8 mouse cellular contexts compared by ENCODE assay signal in the genomic region with DNA sequence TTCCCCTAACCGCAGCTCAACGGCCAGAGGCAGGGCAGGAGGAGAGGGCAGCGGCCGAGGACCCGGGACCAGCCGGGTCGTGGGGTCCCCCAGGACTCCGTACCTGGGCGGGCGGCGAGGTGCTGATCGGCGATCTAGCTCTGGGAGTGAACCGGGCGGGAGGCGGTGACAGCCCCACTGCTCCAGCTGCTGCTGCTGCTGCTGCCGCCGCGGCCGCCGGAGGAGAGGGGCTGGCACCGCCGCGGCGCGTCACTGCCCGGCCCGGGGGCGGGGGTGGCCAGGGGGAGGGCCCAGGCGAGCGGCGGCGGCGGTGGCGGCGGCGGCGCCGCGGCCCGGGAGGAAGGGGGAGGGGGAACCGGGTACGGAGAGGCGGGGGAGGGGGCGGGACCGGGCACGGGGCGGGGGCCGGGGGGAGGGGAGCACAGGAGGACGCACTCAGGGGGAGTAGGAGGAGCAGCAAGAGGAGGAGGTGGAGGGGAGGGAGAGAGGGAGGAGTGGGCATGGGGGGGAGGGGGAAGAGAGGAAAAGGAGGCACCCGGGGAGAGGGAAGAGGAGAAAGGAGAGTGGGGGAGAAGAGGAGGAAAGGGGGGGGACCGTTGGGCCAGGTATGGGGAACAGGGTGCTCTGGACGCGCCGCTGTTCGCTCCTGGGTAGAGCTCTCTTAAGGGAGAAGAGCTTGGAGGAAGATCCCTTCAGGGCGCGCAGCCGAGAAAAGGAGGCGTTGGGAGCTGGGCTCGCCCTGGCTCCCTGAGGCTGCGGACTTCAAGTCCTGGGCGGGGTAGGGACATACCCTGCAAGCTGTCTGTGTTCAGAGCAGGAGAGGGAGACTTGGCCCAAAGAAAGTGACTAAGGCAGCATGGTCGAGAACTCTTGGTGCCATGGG. TPM values are rescaled to one million over a fixed set of nuclear protein-coding genes. Genes with fewer than 3 reads are reported as not detected.
DNase-seq lines count a peak whose midpoint lies in the region; ATAC-seq and TF ChIP-seq lines count a peak whose summit lies in the region.

No protein-coding gene starts in this region.

- H3K27ac ChIP-seq in embryonic facial prominence, embryonic 13.5 days = peak overlapping the region; percentile 97
- H3K27ac ChIP-seq in heart, embryonic 10.5 days = peak overlapping the region; percentile 94
- peak overlapping the region; percentile 94 for H3K27ac ChIP-seq in kidney, embryonic 14.5 days (ENCODE audit: low read depth, low read length)
- H3K27ac ChIP-seq in liver, embryonic 15.5 days (replicated peaks) = peak overlapping the region; percentile 82
- peak overlapping the region; percentile 91 for H3K27ac ChIP-seq in stomach, postnatal 0 days (replicated peaks)

- H3K36me3 ChIP-seq in embryonic facial prominence, embryonic 13.5 days = no peaks in the 10 kb centered on the region
- no peaks in the 10 kb centered on the region for H3K36me3 ChIP-seq in heart, embryonic 10.5 days
- H3K36me3 ChIP-seq in kidney, embryonic 14.5 days (ENCODE audit: control insufficient read depth, insufficient read depth, low read length) = no peaks in the 10 kb centered on the region
- H3K36me3 ChIP-seq in liver, embryonic 15.5 days (replicated peaks) = no peaks in the 10 kb centered on the region
- H3K36me3 ChIP-seq in stomach, postnatal 0 days (ENCODE audit: control insufficient read depth, insufficient read depth, low read length) = no peaks in the 10 kb centered on the region

- H3K9ac ChIP-seq in embryonic facial prominence, embryonic 13.5 days = peak overlapping the region; percentile 92
- H3K9ac ChIP-seq in kidney, embryonic 14.5 days (ENCODE audit: low read depth, low read length) = peak overlapping the region; percentile 84
- peak overlapping the region; percentile 65 for H3K9ac ChIP-seq in liver, embryonic 15.5 days
- peak overlapping the region; percentile 81 for H3K9ac ChIP-seq in stomach, postnatal 0 days (ENCODE audit: low read length)

- ATAC-seq in embryonic facial prominence, embryonic 13.5 days (ENCODE audit: insufficient number of reproducible peaks, insufficient read depth, low FRiP score, low TSS enrichment, low read depth) = peak; percentile 73
- ATAC-seq in kidney, embryonic 14.5 days (ENCODE audit: low FRiP score, low TSS enrichment) = peak; percentile 66
- ATAC-seq in liver, embryonic 15.5 days (ENCODE audit: insufficient read depth) = peak; percentile 61
- ATAC-seq in stomach, postnatal 0 days (ENCODE audit: low FRiP score, low TSS enrichment) = peak; percentile 78

- under 1% methylated on average over 44 of the region's 64 CpGs for WGBS in embryonic facial prominence, embryonic 13.5 days
- under 1% methylated on average over 36 of the region's 64 CpGs for WGBS in heart, embryonic 10.5 days
- WGBS in kidney, embryonic 14.5 days = 1% methylated on average over 38 of the region's 64 CpGs
- WGBS in liver, embryonic 15.5 days (ENCODE audit: insufficient replicate concordance) = 0% methylated on average over 32 of the region's 64 CpGs
- WGBS in stomach, postnatal 0 days = 2% methylated on average over 38 of the region's 64 CpGs

- peak overlapping the region; percentile 88 for H3K4me2 ChIP-seq in embryonic facial prominence, embryonic 13.5 days
- peak overlapping the region; percentile 85 for H3K4me2 ChIP-seq in kidney, embryonic 14.5 days (replicated peaks; ENCODE audit: low read depth, low read length)
- peak overlapping the region; percentile 92 for H3K4me2 ChIP-seq in liver, embryonic 15.5 days
- H3K4me2 ChIP-seq in stomach, postnatal 0 days (replicated peaks; ENCODE audit: low read depth) = peak overlapping the region; percentile 99

- no peak for TF ChIP-seq CTCF in stomach, postnatal 0 days (IDR thresholded peaks at IDR 0.05; ENCODE audit: low read depth)

- H3K27me3 ChIP-seq in embryonic facial prominence, embryonic 13.5 days = no peaks in the 10 kb centered on the region
- no peaks in the 10 kb centered on the region for H3K27me3 ChIP-seq in heart, embryonic 10.5 days (ENCODE audit: insufficient read depth, poor library complexity, severe bottlenecking)
- no peaks in the 10 kb centered on the region for H3K27me3 ChIP-seq in kidney, embryonic 14.5 days (ENCODE audit: control insufficient read depth, insufficient read depth, low read length)
- H3K27me3 ChIP-seq in liver, embryonic 15.5 days = peaks cover 38% of the 10 kb centered on the region
- no peaks in the 10 kb centered on the region for H3K27me3 ChIP-seq in stomach, postnatal 0 days (ENCODE audit: control insufficient read depth, insufficient read depth, low read length)

- H3K9me3 ChIP-seq in embryonic facial prominence, embryonic 13.5 days = no peaks in the 10 kb centered on the region
- no peaks in the 10 kb centered on the region for H3K9me3 ChIP-seq in heart, embryonic 10.5 days
- H3K9me3 ChIP-seq in kidney, embryonic 14.5 days (ENCODE audit: control insufficient read depth, low read length) = no peaks in the 10 kb centered on the region
- H3K9me3 ChIP-seq in liver, embryonic 15.5 days (replicated peaks) = no peaks in the 10 kb centered on the region
- H3K9me3 ChIP-seq in stomach, postnatal 0 days (ENCODE audit: control insufficient read depth, low read length) = no peaks in the 10 kb centered on the region

- peak; percentile 33 to 52 for DNase-seq in urinary bladder, adult 18-20 months (ENCODE audit: low spot score in 2 of 2)
- DNase-seq in urinary bladder, postnatal 10 days (ENCODE audit: low spot score) = no peak
- peak; percentile 88 for DNase-seq in heart, embryonic 10.5 days (ENCODE audit: low spot score)
- peak; percentile 83 for DNase-seq in neural tube, embryonic 10.5 days (ENCODE audit: extremely low spot score, low spot score)
- peak; percentile 82 for DNase-seq in stomach, postnatal 0 days (ENCODE audit: low spot score)

- H3K4me3 ChIP-seq in embryonic facial prominence, embryonic 13.5 days = peak overlapping the region; percentile 91
- H3K4me3 ChIP-seq in heart, embryonic 10.5 days = peak overlapping the region; percentile 81
- H3K4me3 ChIP-seq in kidney, embryonic 14.5 days (ENCODE audit: low read length) = peak overlapping the region; percentile 93
- H3K4me3 ChIP-seq in liver, embryonic 15.5 days (replicated peaks) = peak overlapping the region; percentile 69
- peak overlapping the region; percentile 87 for H3K4me3 ChIP-seq in stomach, postnatal 0 days (ENCODE audit: low read depth, low read length)

- H3K4me1 ChIP-seq in embryonic facial prominence, embryonic 13.5 days = peaks cover 47% of the 10 kb centered on the region
- peaks cover 64% of the 10 kb centered on the region for H3K4me1 ChIP-seq in heart, embryonic 10.5 days
- peaks cover 37% of the 10 kb centered on the region for H3K4me1 ChIP-seq in kidney, embryonic 14.5 days (ENCODE audit: control insufficient read depth, insufficient read depth, low read length)
- H3K4me1 ChIP-seq in liver, embryonic 15.5 days (replicated peaks) = peaks cover 69% of the 10 kb centered on the region
- H3K4me1 ChIP-seq in stomach, postnatal 0 days (replicated peaks; ENCODE audit: control insufficient read depth, insufficient read depth) = peaks cover 7% of the 10 kb centered on the region; the same call in 1 of the 2 replicates

- no peak for TF ChIP-seq EP300 in stomach, postnatal 0 days (optimal IDR thresholded peaks at IDR 0.05)

RNA-seq across cellular contexts. Expression of a gene that starts 48.1 kb away (rescaled TPM):
- not detected in 2 replicates for polyA plus RNA-seq in embryonic facial prominence, embryonic 13.5 days (2015; fragmentation: Nextera tagmentation; extraction: Ambion mirVana)
- polyA plus RNA-seq in heart, embryonic 10.5 days (2016; fragmentation: Nextera tagmentation; extraction: Ambion mirVana) = not detected in 2 replicates
- not detected in 2 replicates for polyA plus RNA-seq in kidney, embryonic 14.5 days (2014; fragmentation: Nextera tagmentation; extraction: Ambion mirVana)
- polyA plus RNA-seq in liver, embryonic 15.5 days (2015; fragmentation: Nextera tagmentation; extraction: Ambion mirVana) = not detected in 2 replicates
- not detected in 2 replicates for polyA plus RNA-seq in stomach, postnatal 0 days (2015; fragmentation: Nextera tagmentation; extraction: Ambion mirVana)
